Mouse (Mus musculus): ENCODE measurements around the gene Srebf1. TPM values are rescaled to one million over a fixed set of nuclear protein-coding genes. Genes with fewer than 3 reads are reported as not detected.
A peak's percentile ranks its signal among the peaks of the same experiment; 100 is the strongest.

Gene Srebf1
- polyA plus RNA-seq, 1 experiment from 2014 or later = 38.3 TPM

DNA sequence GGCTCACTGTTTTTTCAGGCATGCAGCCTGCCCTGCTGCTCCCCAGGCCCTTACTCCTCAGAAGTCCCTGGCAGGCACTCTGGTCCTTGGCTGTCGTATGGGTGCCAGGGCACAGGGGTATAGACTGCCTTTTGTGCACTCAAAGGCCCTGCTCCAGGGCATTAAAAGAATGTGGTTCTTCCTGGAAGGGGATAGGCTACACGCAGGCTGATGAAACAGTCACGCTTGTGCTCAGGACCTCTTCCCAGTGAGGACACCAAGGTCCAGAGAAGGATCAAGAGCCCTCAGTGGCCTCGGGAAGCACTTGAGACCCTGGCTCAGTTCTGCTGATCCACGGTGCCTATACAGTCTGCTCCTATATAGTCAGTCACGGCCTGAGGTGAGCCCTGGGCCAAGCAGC lies 9.1 kb downstream of the Srebf1 start:
- Histone ChIP-seq H3K4me3 (no peak overlapping the region), H3K4me2 (no peak overlapping the region), H3K9me3 (no peaks in the 10 kb centered on the region), H3K9ac (no peak overlapping the region), H3K36me3 (replicated peaks) (no peaks in the 10 kb centered on the region), H3K27ac (no peak overlapping the region), H3K27me3 (replicated peaks) (no peaks in the 10 kb centered on the region), H3K4me1 (peaks cover 44% of the 10 kb centered on the region)
- 69% methylated on average over 6 of the region's 6 CpGs for WGBS
- no peak for ATAC-seq (replicated peaks)

DNA sequence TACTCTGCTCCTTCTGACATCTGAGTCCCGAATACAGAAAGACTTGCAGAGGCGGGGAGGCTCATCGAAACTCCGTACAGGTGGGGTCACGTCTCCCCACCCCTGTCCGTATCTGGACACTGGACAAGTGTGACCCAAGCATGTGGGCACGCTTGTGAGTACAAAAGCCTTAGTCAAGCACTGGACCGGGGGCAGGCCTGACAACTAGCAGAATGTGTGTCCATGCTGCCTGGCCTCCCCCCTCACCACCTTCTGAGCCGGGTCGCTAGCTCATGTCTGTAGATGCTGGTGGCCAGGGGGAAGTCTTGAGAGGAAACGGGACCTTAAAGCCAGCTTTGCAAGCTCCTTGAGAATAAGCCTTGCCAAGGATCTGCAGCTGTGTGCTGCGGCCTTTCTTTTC lies 10.6 kb downstream of the Srebf1 start:
- H3K4me2 ChIP-seq = no peak overlapping the region
- H3K36me3 ChIP-seq (replicated peaks) = no peaks in the 10 kb centered on the region
- no peak for ATAC-seq (replicated peaks)
- peaks cover 57% of the 10 kb centered on the region for H3K4me1 ChIP-seq
- WGBS = 60% methylated on average over 12 of the region's 12 CpGs
- H3K27ac ChIP-seq = no peak overlapping the region
- no peak overlapping the region for H3K4me3 ChIP-seq
- H3K9ac ChIP-seq = no peak overlapping the region
- H3K27me3 ChIP-seq (replicated peaks) = no peaks in the 10 kb centered on the region
- H3K9me3 ChIP-seq = no peaks in the 10 kb centered on the region

DNA sequence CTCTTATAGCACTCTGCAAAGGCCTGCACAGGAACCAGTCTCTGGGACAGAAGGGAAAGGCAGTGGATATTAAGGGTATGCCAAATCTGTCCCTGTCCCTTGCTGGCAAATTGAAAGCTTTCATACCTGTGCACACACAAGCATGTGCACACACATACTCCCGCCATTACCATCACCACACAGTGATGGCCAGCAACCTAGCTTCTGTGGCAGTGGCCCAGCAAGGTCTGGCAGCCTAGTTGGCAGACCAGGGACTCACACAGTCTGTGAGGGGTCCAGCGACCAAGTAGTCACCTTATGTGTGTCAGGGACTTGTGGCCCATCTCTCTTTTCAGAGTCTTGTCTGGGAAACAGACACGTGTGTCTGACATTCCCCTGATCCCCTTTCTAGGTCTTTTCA lies 11.2 kb downstream of the Srebf1 start:
- Histone ChIP-seq H3K27me3 (replicated peaks) (no peaks in the 10 kb centered on the region), H3K27ac (peak overlapping the region; percentile 77; the same call in 1 of the 2 replicates), H3K4me2 (peak overlapping the region; percentile 61; the same call in 1 of the 2 replicates), H3K36me3 (replicated peaks) (no peaks in the 10 kb centered on the region), H3K4me3 (no peak overlapping the region), H3K4me1 (peaks cover 64% of the 10 kb centered on the region), H3K9ac (no peak overlapping the region), H3K9me3 (no peaks in the 10 kb centered on the region)
- ATAC-seq (replicated peaks) = no peak
- 61% methylated on average over 3 of the region's 3 CpGs for WGBS

DNA sequence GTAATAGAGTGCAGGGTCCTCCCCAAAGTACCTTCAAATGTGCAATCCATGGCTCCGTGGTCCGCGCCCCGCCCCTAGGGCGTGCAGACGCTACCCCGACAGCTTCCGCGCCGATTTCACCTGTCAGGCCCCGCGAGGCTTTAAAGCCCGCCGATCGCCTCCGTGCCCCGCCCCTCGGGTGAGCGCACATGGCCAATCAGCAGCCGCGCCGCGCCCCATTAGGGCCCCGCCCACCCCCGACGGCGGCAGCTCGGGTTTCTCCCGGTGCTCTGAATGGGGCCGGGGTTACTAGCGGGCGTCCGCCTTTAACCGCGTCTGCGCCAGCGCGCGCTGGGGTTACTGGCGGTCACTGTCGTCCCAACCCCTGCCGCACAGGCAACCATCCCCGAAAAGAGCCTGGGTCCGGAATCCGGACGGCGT lies 12.1 kb downstream of the Srebf1 start:
- peak; percentile 77 for ATAC-seq (replicated peaks)
- peaks cover 65% of the 10 kb centered on the region for H3K4me1 ChIP-seq
- peak overlapping the region; percentile 61 for H3K4me2 ChIP-seq
- H3K4me3 ChIP-seq = peak overlapping the region; percentile 45
- H3K9me3 ChIP-seq = no peaks in the 10 kb centered on the region
- H3K9ac ChIP-seq = peak overlapping the region; percentile 40
- no peaks in the 10 kb centered on the region for H3K36me3 ChIP-seq (replicated peaks)
- WGBS = under 1% methylated on average over 47 of the region's 47 CpGs
- no peaks in the 10 kb centered on the region for H3K27me3 ChIP-seq (replicated peaks)
- peak overlapping the region; percentile 77 for H3K27ac ChIP-seq

DNA sequence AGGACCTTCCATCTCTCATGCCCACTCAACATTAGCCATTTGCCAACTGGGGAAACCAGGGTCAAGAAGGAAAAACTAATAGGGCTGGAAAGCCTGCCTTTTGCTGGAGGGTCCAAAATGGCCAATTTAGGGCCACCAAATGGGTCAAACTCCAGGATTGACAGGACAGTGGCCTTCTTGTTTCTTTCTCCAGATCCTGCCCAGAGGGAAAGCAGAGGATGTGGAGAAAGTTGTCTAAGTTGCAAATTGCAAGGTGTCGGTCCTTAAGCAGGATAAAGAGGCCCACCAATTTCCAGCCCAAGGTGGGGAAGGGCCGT lies 12.5 kb downstream of the Srebf1 start:
- no peak for ATAC-seq (replicated peaks)
- 2% methylated on average over 2 of the region's 2 CpGs for WGBS
- peaks cover 65% of the 10 kb centered on the region for H3K4me1 ChIP-seq

GRCm38 (mm10) chr11:60209217-60209932 lies 13.0 kb downstream of the Srebf1 start:
- 23% methylated on average over 7 of the region's 7 CpGs for WGBS
- Histone ChIP-seq H3K27ac (peak overlapping the region; percentile 77), H3K4me1 (peaks cover 65% of the 10 kb centered on the region), H3K36me3 (replicated peaks) (no peaks in the 10 kb centered on the region; the same call in 1 of the 2 replicates), H3K4me3 (peak overlapping the region; percentile 45), H3K27me3 (replicated peaks) (no peaks in the 10 kb centered on the region), H3K9me3 (no peaks in the 10 kb centered on the region), H3K9ac (peak overlapping the region; percentile 2; the same call in 1 of the 2 replicates), H3K4me2 (peak overlapping the region; percentile 61)
- peak; percentile 55 for ATAC-seq (replicated peaks)

More for the DNA sequence above, 12.5 kb downstream of the Srebf1 start:
- Histone ChIP-seq H3K4me2 (peak overlapping the region; percentile 61), H3K9me3 (no peaks in the 10 kb centered on the region), H3K36me3 (replicated peaks) (no peaks in the 10 kb centered on the region), H3K27ac (peak overlapping the region; percentile 77), H3K27me3 (replicated peaks) (no peaks in the 10 kb centered on the region), H3K4me3 (peak overlapping the region; percentile 45), H3K9ac (peak overlapping the region; percentile 40; the same call in 1 of the 2 replicates)

DNA sequence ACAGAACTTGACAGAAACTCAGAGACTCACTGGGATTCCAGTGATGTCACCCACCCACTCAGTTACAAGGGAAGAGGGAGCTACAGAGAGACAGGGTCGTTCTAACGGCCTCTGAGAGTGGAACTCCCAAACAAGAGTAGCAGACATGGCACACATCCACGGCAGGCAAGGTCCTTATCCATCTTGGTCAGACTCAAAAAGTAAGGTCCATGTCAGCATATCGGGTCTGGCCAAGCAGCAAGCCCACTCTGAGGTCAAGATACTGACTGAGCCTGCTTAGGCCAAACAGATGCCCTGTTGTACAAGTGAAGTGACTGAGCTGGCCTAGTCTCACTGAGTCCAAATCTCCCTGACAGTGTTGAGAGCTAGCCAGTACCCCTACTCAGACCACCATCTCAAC lies 13.7 kb downstream of the Srebf1 start:
- H3K4me2 ChIP-seq = peak overlapping the region; percentile 61
- WGBS = 49% methylated on average over 4 of the region's 4 CpGs
- H3K4me1 ChIP-seq = peaks cover 65% of the 10 kb centered on the region
- H3K27me3 ChIP-seq (replicated peaks) = no peaks in the 10 kb centered on the region
- H3K9ac ChIP-seq = peak overlapping the region; percentile 18; the same call in 1 of the 2 replicates
- H3K9me3 ChIP-seq = no peaks in the 10 kb centered on the region
- H3K36me3 ChIP-seq (replicated peaks) = no peaks in the 10 kb centered on the region; the same call in 1 of the 2 replicates
- H3K4me3 ChIP-seq = peak overlapping the region; percentile 45
- peak overlapping the region; percentile 77 for H3K27ac ChIP-seq
- ATAC-seq (replicated peaks) = no peak

GRCm38 (mm10) chr11:60208201-60208600 lies 14.2 kb downstream of the Srebf1 start:
- H3K4me3 ChIP-seq = no peak overlapping the region
- H3K27ac ChIP-seq = peak overlapping the region; percentile 77
- 69% methylated on average over 6 of the region's 6 CpGs for WGBS
- peak overlapping the region; percentile 15; the same call in 1 of the 2 replicates for H3K9ac ChIP-seq
- H3K4me2 ChIP-seq = peak overlapping the region; percentile 61
- H3K36me3 ChIP-seq (replicated peaks) = no peaks in the 10 kb centered on the region; the same call in 1 of the 2 replicates
- H3K27me3 ChIP-seq (replicated peaks) = no peaks in the 10 kb centered on the region
- H3K4me1 ChIP-seq = peaks cover 63% of the 10 kb centered on the region
- ATAC-seq (replicated peaks) = no peak
- H3K9me3 ChIP-seq = no peaks in the 10 kb centered on the region

DNA sequence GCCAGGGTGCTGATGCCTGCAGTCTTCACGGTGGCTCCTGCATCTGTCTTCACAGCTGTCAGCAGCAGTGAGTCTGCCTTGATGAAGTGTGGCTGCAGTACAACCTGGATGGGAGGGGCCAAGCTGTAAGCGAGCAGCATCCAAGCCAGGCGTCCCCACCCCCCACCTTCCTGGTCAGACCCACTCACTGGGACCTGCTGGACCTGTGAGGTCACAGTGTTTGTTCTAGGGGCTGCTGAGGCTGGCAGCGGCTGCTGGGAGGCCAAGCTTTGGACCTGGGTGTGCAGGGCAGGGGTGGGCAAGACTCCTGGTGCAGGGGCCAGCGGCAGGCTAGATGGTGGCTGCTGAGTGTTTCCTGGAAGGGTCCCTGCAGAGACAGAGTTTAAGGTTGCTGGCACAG lies 16.2 kb downstream of the Srebf1 start:
- no peak overlapping the region for H3K4me3 ChIP-seq
- ATAC-seq (replicated peaks) = no peak
- no peak overlapping the region for H3K9ac ChIP-seq
- H3K36me3 ChIP-seq (replicated peaks) = peaks cover 5% of the 10 kb centered on the region; the same call in 1 of the 2 replicates
- H3K27me3 ChIP-seq (replicated peaks) = no peaks in the 10 kb centered on the region
- H3K27ac ChIP-seq = no peak overlapping the region
- 83% methylated on average over 5 of the region's 5 CpGs for whole genome bisulfite sequencing
- no peak overlapping the region for H3K4me2 ChIP-seq
- peaks cover 59% of the 10 kb centered on the region for H3K4me1 ChIP-seq
- no peaks in the 10 kb centered on the region for H3K9me3 ChIP-seq

DNA sequence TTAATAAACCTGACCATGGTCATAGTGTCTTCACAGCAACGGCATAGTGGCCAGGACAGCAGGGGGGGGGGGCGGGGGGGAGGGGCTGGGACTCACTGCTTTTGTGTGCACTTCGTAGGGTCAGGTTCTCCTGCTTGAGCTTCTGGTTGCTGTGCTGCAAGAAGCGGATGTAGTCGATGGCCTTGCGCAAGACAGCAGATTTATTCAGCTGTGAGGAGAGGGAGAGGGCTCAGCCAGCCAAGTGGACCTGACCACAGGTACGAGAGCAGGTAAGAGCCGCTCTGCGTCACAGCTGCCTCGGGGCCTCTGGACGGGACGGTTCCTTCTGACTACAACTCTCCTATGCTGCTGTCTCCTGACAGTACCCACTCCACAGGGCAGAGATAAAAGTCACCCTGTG lies 17.4 kb downstream of the Srebf1 start:
- peaks cover 58% of the 10 kb centered on the region for H3K4me1 ChIP-seq
- peaks cover 5% of the 10 kb centered on the region; the same call in 1 of the 2 replicates for H3K36me3 ChIP-seq (replicated peaks)
- no peak overlapping the region for H3K4me2 ChIP-seq
- no peak overlapping the region for H3K27ac ChIP-seq
- no peaks in the 10 kb centered on the region for H3K9me3 ChIP-seq
- 80% methylated on average over 12 of the region's 12 CpGs for WGBS
- H3K9ac ChIP-seq = no peak overlapping the region
- no peak for ATAC-seq (replicated peaks)
- H3K4me3 ChIP-seq = no peak overlapping the region
- no peaks in the 10 kb centered on the region for H3K27me3 ChIP-seq (replicated peaks)

DNA sequence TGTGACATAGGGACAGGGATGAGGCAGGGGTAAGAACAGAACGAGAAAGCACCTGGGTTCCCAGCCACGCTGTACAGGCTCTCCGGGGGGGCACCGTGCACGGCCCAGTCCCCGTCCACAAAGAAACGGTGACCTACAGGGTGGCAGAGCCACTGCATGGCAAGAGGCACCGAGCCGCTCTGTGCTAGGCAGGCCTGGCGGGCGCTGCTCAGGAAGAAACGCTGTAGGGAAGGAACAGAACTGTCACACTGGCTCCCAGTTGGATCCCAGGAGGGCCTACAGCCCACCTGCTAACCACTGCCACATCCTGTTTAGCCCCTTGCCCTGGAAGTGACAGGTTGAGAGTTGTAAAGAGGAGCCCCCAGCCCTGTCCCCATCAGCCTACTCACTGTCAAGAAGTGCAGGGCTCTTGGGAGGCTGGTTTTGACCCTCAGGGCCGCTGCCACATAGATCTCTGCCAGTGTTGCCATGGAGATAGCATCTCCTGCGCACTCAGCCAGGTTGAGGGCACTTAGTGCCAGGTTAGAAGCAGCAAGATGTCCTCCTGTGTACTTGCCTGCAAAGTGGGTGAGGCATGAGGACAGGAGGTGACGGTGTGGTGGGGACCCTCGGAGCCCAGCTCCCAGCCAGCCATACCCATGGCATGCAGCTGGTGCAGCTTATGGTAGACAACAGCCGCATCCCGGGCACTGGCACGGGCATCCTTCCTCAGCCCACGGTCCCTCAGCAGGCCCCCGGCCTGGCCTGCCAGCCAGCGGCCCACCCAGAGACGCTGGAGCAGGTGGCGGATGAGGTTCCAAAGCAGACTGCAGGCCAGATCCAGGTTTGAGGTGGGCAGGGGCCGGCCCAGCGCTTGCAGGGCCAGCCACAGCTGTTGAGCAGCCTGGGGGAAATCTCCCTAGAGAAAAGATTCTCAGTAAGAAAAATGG lies 19.4 kb downstream of the Srebf1 start:
- peaks cover 6% of the 10 kb centered on the region; the same call in 1 of the 2 replicates for H3K36me3 ChIP-seq (replicated peaks)
- ATAC-seq (replicated peaks) = no peak

DNA sequence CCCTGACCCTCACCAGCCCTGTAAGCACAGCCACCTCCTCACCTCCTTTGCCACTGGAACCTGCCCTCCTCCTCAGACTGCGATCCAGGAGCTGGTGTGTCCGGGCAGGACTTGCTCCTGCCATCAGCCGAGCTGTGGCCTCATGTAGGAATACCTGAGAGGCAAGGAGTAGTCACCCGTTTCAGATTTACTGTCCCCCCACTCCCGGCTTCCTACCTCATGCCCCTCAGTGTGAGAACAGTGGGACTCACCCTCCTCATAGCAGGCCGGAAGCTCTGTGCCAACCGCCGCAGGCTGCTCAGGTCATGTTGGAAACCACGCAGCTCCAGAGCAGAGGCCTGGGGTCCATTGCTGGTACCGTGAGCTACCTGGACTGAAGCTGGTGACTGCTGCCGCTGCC lies 22.0 kb downstream of the Srebf1 start:
- Histone ChIP-seq H3K27me3 (replicated peaks) (no peaks in the 10 kb centered on the region), H3K36me3 (replicated peaks) (peaks cover 15% of the 10 kb centered on the region; the same call in 1 of the 2 replicates), H3K27ac (peak overlapping the region; percentile 78), H3K9me3 (no peaks in the 10 kb centered on the region), H3K9ac (0 out of 2 replicates have a peak overlapping the region, but pooled peaks have one; percentile 7), H3K4me2 (no peak overlapping the region), H3K4me3 (no peak overlapping the region), H3K4me1 (peaks cover 22% of the 10 kb centered on the region)
- 0 out of 2 replicates have a peak, but pooled peaks have one; percentile 5 for ATAC-seq (replicated peaks)
- WGBS = 89% methylated on average over 11 of the region's 11 CpGs

More for the DNA sequence above, 19.4 kb downstream of the Srebf1 start:
- 85% methylated on average over 26 of the region's 26 CpGs for WGBS
- no peak overlapping the region for H3K9ac ChIP-seq
- H3K9me3 ChIP-seq = no peaks in the 10 kb centered on the region
- no peak overlapping the region for H3K4me3 ChIP-seq
- H3K4me2 ChIP-seq = no peak overlapping the region
- H3K27ac ChIP-seq = peak overlapping the region; percentile 60
- no peaks in the 10 kb centered on the region for H3K27me3 ChIP-seq (replicated peaks)
- peaks cover 40% of the 10 kb centered on the region for H3K4me1 ChIP-seq
